Mouse (Mus musculus) layer of hippocampus, postnatal 10 days (tissue): Measurements from ENCODE around the gene Gabarapl2. TPM values are rescaled to one million over a fixed set of nuclear protein-coding genes. Genes with fewer than 3 reads are reported as not detected.

Experiments used
- DNase-seq, 2 experiments: peaks; one replicate each; pipeline ENCODE4 v3.0.0; 2021; ENCODE audit warnings: low spot score in 2 of 2
- total RNA-seq, 2 experiments: library from RNA; stranded (reverse); gene quantifications; 2 replicates each; pipeline ENCODE4 v1.2.3; 2021

The Gabarapl2 gene
- total RNA-seq, 2 experiments from 2014 or later = 193 to 198 TPM

DNA sequence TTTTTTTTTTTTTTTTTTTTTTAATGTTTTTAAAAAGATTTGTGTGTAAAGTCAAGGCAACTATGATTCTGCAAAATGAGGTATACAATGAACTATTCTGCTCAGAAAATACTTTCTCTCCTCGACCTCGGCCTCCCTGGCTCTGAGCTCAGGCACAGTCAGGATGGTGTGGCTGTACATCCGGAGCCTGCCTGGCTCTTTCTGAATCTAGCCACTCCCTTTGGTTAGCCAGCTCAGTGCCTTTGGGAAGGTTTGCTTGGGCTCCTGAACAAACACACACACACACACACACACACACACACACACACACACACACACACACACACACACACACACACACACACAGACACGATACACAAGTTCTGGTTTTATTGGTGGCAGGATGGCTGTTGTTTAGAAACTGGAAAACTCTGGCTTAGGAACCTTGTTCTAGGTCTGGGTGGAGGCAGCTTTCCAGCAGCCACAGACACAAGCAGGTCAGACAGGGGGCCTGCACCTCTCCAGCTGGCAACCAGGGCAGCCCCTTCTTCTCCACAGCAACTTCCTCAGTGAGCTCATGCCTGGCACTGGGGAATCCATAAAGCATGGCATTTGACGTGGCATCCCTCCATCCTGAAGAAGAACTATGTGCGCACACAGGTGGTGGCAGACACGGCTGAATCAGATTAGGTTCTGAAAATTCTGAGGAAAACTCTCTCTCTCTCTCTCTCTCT, 24.5 kb downstream of the Gabarapl2 start:
- DNase-seq = no peak

DNA sequence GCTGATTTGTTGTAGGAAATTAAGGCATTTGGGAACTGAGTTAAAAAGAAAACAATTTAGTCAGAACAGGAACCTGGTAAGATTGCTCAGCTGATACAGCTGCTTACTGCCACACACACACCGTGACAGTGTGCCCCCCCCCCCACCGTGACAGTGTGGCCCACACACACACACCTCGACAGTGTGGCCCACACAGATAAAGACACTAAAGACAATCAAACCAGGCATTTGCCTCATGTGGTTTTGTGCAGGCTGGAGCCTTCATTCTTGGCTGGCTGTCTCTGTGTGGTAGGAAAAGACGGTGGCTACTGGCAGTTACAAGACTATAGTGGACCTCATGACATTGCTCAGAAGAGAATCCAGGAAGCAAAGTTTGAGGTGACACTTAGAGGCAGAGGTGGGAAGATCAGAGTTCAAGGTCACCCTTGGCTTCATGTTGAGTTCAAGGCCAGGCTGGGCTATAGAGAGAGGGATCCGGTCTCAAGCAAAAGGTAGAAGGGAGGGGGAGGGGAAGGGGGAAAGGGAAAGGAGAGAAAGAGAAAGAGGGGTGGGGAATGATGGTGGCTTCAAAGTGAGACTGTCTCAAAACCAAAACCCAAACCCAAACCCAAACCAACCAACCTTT, 26.9 kb downstream of the Gabarapl2 start:
- DNase-seq = no peak

DNA sequence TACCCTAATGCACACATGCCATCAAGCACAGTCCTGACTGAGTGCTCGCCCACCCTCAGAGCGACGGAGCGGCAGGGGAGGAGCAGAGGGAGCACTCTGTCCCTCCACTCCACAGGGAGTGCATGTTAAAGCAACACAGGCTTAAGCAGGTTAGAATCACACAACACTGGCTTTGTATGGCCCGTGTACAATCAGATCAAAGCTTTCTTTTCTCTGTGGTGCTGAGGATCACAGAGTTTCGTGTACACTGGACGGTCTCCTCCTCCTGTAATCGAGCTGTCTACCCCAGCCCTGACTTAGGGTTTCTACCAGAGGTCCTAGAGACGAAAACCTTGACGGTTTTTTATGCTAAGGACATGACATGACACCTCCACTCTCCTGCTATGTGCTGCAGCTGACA, 28.0 kb downstream of the Gabarapl2 start:
- DNase-seq = no peak

DNA sequence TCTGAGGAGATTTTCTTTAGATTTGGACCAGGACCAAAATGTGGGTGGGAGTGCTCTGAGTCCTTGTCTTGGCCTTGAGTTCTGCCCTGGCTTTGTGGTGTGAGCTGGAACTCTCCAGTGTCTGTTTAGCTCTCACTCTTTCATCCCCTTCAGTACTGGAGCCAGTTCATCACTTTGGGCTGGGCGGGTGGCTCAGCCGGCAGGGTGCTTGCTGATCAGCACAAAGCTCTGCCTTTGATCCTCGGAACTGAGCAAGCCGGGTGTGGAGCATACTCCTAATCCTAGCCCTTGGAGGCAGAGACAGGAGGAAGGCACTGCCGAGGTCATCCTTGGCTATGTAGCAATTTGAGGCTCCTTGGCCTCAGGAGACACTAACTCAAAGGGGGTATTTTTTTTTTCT, 28.5 kb downstream of the Gabarapl2 start:
- no peak for DNase-seq

DNA sequence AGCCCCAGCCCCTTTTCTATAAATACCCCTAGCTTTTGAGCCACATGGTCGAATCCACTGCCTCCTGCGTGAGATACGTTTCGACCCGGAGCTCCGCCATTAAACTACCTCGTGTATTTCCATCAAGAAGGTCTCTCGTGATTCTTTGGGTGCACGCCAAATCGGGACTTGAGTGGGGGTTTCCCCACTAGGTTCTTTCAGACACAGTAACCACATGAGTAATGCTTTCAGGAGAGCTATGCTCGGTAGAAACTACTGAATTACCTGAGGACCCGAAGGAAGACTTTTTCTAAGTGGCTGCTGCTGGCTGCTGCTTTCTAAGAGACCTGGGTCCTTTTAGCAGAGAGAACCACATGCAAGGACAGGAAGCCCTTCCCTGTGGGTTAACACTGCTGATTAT, 33.6 kb downstream of the Gabarapl2 start:
- DNase-seq = no peak

DNA sequence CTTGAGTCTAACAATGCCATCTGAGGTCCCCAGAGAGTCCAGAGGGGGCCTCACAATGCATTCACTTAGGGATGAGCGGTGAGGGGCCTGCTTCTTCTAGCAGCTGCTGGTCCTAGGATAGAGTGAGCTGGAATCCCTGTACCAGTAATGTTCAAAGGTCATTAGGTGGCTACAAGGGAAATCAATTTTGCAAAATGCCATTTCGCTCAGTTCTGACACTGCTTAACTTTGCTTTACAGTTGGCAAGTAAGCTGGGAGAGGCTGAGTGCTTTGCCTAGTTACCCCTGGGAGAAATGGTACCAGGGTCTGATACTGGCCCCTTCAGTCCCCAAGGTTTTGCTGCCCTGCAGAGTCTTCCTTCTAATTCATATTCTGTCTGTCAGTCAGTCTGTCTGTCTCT, 35.2 kb downstream of the Gabarapl2 start:
- no peak for DNase-seq

DNA sequence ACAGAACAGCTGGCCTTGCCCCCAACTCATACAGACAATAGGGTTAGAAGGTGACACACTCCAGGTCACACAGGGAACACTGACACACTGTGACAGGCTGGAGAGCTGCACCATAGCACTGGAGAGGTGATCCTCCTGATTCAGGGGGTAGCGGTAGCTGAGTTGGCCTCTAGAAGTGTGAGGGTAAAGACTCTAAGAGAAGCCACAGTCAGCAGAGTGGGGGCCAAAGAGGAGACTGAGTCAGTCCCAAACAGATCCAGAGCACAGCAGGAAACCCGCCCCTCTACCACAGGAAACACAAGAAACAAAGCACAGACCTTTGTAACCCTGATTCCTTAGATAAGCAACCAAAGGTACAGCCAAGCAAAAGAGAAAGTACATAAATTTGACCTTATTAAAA, 35.8 kb downstream of the Gabarapl2 start:
- no peak for DNase-seq

DNA sequence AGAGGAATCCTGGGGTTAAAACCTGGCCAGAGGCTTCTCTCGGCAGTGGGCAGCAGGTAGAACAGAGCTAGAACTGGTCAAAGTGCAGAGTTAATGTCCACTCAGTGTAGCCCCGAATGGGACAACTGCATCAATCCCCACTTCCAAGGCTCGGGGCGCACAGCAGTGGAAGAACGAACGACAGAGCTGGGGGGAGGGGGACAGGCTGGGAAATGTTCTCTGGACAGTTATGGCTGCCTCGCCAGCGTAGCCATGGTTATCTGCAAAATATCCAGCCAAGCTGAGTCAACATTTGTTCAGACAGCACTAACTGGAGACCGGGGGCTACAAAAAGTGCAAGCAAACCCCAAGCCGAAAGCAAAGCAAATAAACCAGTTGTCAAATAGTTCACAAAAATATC, 37.6 kb downstream of the Gabarapl2 start:
- DNase-seq = peak; percentile 40 to 45

DNA sequence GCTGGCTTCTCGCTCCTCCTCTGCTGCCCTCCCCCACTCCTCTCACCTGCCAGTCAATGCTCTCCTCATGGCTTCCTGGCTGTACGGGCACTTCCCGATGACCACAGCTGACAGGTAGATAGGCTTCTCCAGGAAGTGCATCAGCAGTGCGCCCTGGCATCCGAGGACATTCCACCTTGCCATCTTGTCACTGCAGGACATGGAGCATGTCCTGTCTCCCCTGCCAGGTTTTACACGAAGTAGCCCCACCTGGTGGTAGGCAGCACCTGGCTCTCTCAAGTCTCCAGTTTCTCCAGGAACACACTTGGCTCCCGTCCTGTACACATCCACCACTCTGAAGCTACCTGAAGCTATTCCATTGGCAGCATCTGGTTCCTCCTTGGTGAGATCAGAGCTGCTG, 41.6 kb downstream of the Gabarapl2 start:
- no peak for DNase-seq

DNA sequence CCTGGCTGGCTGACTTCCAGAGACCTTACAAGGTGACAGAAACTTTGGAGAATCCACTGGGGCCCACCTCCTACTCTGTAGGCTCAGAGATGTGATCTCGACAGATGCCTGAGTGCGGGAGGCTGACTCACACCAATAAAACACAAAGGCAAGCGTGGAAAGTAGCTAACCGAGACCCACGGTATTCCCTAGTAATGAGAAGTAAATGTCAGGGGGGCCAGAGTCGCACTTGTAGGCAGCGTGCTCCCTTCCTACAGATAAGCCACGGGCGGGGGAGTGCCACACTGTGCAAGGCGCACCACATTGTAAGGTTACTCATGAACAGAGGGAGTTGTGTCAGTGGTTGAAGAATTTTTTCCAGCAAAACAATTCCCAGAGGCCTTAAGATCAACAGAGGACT, 44.0 kb downstream of the Gabarapl2 start:
- no peak for DNase-seq

DNA sequence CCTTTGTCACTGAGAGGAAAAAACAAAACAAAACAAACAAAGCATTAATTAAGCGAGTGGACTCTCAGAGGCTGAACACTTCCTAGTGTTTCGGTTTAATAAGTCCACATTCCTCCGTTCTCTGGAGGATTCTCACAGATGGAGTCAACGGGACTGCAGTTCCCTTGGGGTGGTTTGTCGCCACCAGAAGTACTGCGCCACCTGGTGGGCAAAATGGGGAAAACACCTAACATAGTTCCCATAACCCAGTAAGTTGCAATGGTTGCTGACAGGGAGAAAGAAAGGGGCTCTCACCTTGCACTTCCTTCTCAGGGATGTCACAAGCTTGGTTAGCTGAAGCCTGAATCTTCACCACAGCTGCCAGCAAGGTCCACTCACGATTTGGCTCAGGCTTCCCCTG, 49.4 kb downstream of the Gabarapl2 start:
- peak; percentile 82 to 85 for DNase-seq

DNA sequence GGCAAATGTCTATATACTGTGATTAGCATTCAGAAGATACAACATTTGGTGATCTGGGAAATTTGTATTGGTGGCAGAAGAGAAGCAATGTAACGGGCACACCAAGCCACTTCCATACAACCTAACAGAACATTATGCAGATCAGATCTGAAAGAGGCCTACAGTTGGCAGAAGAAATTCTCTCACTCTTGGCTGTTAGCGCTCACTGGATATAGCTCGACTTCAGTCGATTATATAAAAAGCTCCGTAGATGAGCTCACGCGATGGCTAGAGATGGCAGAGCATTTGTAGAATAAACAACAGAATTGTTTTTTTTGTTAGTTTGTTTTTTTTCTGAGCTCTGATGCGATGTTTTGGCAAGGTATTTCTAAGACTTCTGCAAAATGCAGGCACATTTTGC, 50.8 kb downstream of the Gabarapl2 start:
- no peak for DNase-seq

DNA sequence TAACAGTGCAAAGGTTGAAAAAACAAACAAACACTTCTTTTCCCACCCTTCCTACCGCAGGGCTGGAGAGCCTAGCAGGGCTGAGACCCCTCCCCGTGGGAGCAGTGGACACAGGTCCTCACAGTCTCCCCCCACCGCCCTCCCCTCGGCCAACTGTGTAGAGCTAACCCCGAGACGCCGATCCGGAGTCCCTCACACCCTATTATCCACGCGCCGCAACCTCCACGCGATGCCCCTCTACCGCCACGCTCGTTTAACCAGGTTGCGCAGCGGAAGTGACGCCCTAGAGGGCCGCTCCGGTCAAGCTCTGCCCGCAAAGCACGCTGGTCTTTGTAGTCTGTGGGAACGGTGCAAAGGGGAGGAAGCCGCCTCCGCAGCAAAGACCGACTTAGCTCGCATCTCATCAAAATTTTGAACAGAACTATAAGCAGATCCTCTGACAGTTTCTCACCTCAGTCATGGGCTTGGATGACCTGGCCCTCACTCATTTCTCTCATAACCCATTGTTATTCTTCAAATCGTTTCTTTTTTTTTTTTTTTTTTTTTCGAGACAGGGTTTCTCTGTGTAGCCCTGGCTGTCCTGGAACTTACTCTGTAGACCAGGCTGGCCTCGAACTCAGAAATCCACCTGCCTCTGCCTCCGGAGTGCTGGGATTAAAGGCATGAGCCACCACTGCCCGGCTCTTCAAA, 51.7 kb downstream of the Gabarapl2 start, which contains the start of gene Adat1:
Gene Adat1 (minus strand): TSS at position 290 of the 690 bp plus-strand sequence.
- peak; percentile 83 for DNase-seq

DNA sequence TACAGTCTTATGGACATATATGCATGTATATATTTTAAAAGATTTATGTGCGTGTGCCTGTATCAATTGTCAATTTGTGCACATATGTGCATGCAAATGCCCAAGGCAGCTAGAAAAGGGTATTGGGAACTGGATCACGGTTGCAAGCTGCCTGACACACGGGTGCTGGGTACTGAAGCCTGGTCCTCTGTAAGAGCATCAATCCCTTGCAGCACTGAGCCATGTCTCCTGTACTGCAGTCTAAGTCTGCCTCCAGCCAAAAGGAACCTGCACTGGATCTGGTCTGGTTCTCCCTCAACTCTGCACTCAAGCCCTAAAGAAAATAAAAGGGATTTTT, 52.2 kb downstream of the Gabarapl2 start:
- no peak for DNase-seq

Other genes starting within 250 kb of the Gabarapl2 start
- gene Ctrb1, start 249.7 kb upstream of the Gabarapl2 start, total RNA-seq = not detected
- 10 to 100 TPM; 60.1 to 62.6 TPM for gene Bcar1, start 196.9 kb upstream of the Gabarapl2 start, total RNA-seq
- gene Cfdp1, start 86.4 kb upstream of the Gabarapl2 start, total RNA-seq = 100 to 1,000 TPM; 100 to 101 TPM
- 1 to 10 TPM; 3.4 to 4.1 TPM for gene Tmem170, start 64.0 kb upstream of the Gabarapl2 start, total RNA-seq
- gene Chst5, start 30.3 kb upstream of the Gabarapl2 start, total RNA-seq = under 1 TPM; 0.48 to 0.89 TPM
- gene Tmem231, start 6.8 kb upstream of the Gabarapl2 start, total RNA-seq = 10 to 100 TPM in 1 of 2 experiments, 1 to 10 TPM in 1; 9.8 to 10.1 TPM
- gene Adat1, start 51.6 kb downstream of the Gabarapl2 start, total RNA-seq = 1 to 10 TPM; 5.0 to 5.2 TPM
- gene Kars, start 70.6 kb downstream of the Gabarapl2 start, total RNA-seq = 10 to 100 TPM; 83.3 to 96.7 TPM
- 10 to 100 TPM; 37.1 to 37.9 TPM for gene Terf2ip, start 70.7 kb downstream of the Gabarapl2 start, total RNA-seq
- gene Gm6793, start 74.3 kb downstream of the Gabarapl2 start, total RNA-seq = not detected